Mouse (Mus musculus) urinary bladder, postnatal 36 days (tissue): Measurements from ENCODE around the gene Pomt2.

Source experiments
- DNase-seq, 2 experiments: peaks; one replicate each; pipeline ENCODE4 v3.0.0; 2022; ENCODE audit warnings: low spot score in 2 of 2, mixed read lengths in 1 of 2

Gene Pomt2

DNA sequence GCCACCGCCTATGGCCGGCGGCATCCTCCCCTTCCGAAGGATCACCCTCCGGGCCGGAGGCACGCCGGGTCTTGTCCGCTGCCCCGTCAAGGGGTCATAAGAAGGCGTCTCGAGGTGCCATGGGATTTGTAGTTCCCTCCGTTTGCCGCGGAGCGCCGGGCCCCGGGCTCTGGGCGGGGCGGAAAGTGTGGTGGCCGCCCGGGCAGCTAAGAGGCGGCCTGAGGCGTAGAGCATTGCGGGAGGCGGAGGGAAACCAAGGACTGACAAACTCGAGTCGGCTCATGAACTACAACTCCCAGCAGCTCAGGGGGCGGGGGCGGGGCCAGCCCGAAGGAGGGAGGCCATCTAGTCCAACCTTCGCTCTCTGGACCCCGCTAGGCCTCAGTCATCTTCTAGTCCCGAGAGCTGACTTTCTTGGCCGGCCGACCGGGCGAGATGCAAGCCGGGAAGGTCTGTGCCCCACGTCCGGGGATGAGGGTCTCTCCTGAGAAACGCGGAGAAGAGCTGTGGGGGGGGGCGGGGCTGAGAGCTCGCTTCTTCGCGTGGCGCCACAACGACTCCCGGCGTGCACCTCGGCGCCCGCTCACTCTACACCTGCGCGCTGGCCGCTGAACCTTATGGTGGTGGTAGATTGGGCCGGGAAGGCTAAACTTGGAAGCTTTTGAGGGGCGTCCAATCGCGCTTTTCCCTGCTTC, at the start of gene Pomt2:
Gene Pomt2 (minus strand): TSS at position 574 of the 695 bp plus-strand sequence.
- peak; percentile 87 to 95 for DNase-seq

DNA sequence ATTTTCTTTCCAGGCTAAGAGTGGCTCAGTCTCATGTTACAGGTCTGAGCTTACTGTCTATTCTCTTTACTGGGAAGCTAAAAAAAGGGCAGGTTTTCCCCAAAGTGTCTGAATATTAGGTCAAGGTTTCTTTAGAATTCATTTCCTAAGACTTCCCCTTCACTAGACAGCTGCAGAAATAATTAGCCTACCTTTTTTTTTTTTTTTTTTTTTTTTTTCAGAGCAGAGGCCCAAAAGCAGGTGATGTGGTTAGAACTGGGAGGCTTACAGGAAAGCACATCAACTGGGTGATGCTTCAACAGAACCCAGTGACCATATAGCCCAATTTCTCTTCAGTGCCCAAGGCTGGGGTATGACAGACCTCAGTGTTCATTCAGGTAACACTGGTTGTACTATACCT, 48.5 kb upstream of the Pomt2 start:
- no peak for DNase-seq

DNA sequence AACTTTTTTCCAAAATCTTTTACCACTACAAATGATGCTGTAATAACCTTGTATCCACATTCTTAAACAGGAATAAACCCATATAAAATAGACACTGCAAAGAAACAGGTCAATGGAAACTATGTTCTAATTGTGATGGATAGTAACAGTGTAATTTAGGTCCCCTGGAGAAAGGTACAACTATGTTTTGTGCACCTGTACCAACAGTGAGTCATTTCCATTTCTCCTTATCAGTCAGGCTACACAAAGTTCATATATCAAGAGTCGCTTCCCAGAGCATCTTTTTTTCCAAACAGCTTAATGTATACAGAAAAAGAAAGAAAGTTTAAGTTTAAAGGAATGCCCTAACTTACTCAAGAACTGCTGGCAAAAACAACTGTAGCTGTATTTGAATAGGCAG, 47.3 kb upstream of the Pomt2 start:
- no peak for DNase-seq

DNA sequence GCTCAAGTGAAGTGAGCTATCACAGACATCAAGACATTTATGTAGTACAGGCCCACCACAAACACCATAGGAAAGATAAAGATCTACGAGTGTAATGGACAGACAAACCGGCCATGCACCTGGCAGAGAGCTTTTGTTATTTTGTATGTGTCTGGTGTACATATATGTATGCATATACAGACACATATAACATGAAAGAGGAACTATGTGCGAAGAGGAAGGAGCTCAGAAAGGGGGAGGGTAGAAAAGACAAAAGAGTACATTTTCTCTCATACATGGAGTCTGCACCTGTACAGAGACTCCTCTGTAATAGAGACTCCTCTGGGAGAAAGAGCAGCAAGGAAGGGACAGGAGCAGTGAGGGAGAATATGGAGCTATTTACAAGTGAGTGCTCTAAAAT, 45.2 kb upstream of the Pomt2 start:
- no peak for DNase-seq

DNA sequence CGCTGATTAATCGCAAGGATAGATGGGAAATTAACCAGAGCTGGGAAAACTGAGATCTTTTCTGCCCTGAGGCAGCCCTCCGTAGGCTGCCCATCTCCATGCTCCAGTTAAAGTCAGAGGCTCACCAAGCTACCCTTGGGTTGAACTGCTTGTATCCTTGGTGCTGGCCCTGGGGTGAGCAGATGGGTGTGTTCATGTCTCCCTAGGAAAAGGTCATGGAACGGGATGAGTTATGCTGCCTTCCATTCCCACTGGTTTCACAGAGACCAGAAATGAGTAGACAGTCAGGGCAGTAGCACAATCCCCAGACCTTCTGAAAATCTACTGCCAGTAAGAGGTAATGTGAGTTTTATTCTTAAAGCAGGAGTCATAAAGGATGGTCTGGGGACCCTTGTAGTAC, 29.9 kb upstream of the Pomt2 start:
- DNase-seq = no peak

DNA sequence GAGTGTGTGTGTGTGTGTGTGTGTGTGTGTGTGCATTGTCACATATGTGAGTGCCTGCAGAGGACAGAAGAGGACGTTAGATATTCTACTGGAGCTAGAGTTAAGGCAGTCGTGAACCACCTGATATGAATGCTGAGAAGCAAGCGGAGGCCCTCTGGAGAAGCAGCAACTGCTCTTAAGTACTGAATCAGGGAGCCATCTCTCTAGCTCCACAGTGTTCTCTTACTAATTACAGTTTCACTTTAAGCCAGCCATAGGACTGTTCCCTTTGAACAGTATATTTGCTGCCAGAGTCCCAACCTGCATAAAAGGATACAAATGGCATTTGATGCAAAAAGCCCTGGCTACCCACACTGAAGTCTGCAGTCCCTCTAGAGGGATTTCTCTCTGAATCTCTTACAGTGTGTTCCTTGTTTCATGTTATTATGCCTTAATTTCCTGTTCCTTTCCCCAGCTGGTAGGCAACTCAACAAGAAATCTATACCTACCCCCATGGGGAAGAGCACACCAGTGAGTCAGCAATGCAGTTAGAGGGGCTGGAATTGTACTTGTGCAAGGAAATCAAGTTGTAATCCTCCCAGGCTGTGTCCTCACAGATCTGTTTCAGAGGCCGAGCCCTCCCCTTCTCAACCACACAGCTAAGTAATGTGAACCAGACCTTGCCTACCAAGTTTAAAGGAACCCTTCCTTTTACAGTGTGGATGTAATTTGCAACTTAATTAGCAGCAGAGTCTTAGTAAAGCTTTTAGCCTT, 27.6 kb upstream of the Pomt2 start:
- no peak for DNase-seq

DNA sequence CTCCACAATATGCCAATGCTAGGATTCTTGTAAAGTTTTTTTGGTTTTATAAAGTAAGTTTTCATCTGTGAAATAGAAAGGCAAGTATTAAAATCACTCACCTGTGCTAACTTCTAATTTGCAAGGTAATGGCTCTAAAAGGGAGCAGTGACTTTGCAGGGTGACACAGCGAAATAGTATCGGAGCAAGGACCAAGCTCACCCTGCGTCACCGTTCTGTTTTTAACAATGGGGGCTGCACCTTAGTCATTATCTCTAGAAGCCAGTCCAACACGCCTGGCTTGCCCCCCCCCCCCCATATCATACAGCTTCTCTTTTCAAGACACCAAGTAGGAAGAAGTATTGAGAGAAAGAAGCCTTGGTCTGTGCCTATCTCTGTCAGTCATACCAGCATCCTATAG, 13.0 kb upstream of the Pomt2 start:
- no peak for DNase-seq

DNA sequence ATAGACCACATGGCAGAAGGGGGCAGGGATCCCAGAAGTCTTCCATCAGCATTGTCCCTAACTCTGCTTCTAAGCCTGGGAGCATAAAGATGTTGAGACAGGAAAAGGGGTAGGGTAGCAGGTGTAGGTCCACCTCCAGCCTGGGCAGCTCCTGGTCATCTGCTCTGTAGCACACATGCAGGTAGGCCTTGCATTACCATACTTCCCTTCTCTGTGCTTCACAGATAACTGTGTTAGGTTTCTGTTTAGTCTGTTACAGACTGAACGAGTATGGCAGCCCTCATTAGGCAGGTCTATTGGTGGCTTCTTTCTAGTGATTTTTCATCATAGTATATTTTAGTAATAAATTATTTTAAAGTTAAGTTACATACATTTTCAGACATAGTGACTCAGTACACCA, 12.5 kb upstream of the Pomt2 start:
- no peak for DNase-seq

DNA sequence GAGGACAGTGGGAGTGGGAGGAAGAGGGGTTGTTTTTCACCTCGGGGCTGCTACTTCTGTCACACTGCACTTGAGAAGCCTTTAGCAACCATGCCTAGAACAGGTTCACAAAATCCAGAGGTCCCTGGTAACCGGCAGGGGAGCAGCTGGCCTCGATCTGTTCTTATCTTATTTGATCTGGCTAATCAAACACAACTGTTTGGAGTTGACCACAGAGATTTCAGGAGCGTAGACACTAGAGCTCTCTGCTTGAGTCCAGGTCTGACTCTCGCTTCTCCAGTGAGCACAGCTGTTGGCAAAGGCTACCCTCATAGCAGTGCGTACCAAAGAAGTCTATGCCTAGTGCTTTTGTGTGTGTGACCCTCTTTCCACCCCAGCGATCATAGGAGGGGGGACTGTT, 10.3 kb upstream of the Pomt2 start:
- no peak for DNase-seq

DNA sequence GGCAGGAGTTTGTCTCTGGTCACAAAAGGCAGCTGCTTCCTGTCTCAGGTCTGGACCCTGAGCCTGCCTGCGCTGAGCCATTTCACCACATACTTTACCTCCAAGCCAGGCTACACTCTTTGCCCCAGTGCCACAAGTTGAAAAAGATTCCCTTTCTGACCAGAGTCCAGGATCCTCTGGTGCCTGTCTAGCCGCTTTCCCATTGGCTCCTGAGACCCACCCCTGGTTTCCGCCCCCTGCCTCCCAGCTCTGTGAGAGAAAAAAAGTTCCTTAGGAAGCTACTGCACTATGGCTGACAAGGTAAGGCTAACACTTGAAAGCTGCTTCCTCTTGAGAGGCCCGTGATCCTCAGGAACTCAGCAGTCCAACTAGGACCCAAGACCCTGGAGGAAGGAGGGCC, 9.6 kb upstream of the Pomt2 start:
- peak in 1 of 2 experiments; percentile 22 for DNase-seq

DNA sequence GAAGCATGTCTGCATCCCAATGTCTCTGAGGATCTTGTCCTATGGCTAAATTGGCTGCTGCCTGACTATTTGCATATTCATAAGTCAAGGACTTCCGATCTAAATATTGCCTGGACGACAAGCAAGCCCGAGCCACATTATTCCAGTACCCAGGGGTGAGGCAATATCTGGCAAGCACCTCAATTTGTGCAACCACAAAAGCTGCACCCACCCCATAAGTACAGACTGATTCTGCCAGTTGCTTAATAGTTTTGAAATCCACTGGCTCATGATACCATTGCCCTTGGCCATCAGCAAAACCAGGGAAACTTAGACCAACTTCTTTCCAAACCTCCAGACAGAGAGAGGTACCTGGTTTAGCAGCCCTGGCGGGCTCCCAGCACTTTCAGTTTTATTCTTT, 6.7 kb upstream of the Pomt2 start:
- peak in 1 of 2 experiments; percentile 37 for DNase-seq

DNA sequence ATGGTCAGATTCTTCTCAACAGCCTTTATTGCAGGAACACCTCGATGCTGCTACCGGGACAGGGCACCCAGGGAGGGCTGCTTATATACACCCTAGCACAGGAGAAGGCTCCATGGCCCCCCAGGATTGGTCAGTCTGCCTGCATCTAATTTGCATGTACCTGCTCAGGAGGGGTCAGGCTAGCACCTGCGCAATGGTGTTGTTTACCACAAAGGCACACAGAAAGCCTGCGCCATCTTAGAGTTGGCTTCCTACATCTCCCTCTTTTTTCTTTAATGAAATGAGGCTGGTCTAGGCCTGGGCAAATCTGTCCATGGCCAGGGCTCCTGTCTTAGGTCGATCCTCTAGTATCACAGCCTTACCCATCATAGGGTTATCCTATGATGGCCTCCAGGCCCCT, 1.7 kb upstream of the Pomt2 start:
- no peak for DNase-seq

DNA sequence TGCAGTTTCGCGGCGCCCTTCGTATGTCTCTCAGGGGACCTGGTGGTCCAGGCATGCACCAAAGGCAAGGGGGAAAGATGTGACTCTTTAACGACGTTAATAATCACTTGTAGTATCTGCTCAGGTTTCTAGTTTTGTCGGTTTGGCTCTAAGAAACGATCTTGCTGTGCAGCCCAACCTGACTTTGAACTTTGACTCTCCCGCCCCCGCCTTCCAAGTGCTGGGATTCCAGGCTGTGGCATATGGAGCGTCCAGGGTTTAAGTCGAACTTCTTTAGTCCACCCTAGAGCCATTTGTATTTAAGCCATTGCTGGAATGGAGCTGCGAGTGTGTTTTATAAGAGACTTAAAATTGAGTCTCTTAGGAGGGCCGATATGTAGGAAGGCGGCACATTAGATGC, 368 bp upstream of the Pomt2 start:
- no peak for DNase-seq

DNA sequence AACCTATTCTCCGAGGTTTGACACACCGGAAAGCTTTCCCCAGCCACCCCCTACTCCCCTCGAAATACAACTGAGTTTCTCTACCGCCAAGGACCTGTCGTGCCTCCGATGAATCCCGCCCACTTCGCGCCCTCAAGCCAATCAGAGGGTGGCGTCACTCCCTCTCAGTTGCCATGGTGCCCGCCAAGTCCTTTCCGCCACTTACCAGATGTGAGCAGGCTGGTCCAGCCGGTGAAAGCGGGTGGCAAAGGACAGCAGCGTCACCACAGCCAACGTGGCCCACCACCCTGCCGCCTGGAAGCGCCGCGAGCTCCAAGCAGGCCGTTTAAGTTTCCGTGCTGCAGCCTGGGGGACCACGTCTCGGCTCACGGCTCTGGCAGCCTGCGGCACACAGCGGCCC, 802 bp downstream of the Pomt2 start, which contains the start of gene Gstz1:
Gene Gstz1 (plus strand): TSS at position 200 of the 400 bp plus-strand sequence.
- peak; percentile 75 to 87 for DNase-seq

DNA sequence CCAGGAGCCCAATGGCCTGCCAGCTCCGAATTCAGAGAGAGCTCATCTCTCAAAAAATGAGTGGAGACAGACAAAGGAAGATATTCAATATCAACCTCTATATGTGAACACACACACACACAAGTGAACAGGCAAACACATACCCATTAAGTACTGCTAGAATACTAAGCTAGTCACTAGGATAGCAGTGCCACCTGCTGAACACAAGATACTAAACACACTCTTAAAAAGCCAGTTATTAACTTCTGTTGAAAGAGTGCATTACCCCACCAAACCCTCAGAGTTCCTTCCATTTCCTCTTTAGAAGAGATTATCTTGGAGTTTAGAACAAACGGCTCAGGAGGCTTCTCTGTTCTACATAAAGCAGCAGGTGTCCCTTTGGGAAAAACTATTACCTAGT, 5.6 kb downstream of the Pomt2 start:
- DNase-seq = no peak

DNA sequence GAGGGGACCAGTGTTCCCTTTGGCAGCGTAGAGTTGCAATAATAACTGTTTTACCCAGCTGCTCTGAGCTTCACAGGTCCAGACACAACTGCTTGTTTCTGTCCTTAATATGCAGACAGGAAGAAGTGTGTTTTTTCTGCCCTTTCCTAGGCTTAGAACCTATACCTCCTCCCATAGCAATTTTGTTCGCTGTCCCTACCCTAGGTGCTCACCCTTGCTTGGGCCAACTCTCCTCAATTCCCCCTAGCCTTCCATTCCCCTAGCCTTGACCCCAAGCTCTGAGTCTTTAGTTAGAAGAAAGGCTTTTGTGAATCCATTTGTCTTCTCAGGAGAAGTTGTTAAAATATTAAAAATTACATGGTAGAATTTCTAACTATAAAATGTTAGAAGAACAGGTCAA, 9.0 kb downstream of the Pomt2 start:
- no peak for DNase-seq

DNA sequence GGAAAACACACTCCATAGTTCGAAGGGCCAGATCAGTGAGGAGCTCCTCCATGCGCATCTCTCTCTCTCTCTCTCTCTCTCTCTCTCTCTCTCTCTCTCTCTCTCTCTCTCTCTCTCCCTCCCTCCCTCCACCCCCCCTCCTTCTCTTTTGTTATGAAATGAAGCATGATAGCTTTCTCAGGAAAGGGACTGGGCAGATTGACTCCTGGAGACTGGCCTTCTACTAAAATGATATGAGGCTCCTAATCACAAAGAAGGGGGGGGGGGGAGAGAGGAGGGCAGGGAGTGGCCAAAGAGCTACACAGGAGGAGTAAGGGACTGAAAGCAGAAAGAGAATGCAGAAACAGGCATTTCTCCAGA, 9.4 kb downstream of the Pomt2 start:
- DNase-seq = no peak

DNA sequence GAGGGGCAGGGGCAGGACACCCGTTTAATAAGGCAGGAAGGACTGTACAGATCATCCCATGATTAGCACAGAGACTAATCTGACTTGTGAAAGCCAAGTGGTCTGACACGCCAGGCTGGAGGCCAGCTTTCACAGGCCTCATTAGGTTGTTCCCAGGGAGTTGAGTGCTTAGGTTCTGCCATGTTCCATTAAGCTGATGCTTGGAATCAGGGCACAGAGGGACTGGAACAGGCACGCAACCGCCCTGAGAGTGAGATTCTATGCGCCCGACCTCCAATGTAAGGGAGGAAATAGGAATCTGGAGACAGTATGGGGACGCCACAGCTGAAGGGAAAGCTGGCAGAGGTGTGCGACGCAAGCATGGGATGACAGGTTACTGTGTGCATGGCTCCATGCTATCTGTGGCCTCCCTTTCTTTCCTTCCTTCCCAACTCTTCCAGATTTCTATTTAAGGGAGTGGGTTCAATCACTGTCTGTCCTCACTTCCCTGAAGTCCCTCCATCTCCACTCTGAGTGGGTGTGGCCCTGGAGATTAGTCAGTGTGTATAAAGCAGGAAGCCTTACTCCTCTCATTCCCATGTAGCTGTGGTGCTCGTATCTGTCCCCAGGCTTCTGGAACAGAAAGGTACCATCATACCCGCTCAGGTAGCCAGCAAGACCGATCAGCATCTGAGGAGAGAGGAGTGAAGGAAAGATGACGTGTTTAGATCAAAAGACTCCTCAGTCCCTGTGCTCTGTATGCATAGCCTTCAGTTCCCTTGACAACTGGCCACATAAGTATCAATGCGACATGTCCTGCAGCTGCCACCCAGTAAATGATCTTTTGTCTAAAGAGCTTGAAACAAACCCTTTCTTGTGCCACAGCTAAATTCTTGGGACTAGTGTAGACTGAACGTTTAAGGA, 10.1 kb downstream of the Pomt2 start:
- no peak for DNase-seq

DNA sequence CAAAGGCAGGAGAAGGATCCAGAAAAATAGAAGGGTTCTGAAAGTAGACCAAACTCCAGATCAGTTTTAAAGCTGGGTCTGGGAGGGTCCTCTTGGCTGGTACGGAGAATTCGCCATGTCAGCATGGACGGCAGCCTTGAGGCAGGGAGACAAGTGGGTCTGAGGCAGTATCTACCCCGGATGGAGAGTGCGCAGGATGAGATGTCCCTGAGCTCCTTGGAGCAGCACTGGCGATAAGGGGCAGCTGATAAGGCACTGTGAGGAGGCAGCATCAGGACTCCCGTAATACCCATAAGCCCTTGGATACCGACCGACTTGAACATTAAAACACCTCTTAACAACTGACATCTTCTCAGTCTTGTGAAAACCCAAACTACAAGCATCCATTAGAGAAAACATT, 15.0 kb downstream of the Pomt2 start:
- DNase-seq = no peak

DNA sequence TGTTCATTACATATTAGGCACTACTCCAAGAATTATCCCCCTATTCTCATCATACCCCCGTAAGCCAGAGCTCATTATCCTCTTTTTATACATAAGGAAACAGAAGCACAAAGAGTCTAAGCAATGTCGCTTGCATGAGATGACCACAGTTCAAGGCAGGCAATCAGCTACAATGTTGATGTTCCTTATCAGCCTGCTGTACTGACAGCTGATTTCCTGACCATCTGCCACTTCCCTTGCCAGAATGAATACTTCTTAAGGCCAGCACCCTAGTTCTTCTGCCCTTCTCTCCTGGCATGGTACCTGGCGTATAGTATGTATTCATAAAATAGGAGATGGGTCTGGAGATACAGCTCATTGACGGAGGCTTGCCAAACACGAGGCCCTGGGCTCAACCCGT, 15.6 kb downstream of the Pomt2 start:
- DNase-seq = no peak

DNA sequence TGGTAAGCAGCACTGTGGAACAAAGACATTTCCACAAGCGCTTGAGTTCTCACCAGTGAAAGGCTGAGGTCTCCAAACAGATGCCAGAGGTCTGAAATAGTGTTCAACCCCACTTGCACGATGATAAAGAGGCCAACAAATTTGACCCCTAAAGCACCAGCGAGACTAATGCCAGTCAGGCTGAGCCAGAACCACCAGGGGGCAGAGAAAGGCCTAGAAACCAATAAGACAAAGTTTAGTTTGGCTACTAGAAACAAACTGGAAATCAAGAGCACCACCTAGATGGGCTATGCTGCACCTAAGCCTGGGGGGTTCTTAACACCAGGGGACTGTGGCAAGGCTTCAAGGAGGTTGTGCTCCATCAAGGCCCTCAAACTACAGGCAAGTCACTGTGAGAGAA, 16.1 kb downstream of the Pomt2 start:
- peak in 1 of 2 experiments; percentile 7 for DNase-seq

DNA sequence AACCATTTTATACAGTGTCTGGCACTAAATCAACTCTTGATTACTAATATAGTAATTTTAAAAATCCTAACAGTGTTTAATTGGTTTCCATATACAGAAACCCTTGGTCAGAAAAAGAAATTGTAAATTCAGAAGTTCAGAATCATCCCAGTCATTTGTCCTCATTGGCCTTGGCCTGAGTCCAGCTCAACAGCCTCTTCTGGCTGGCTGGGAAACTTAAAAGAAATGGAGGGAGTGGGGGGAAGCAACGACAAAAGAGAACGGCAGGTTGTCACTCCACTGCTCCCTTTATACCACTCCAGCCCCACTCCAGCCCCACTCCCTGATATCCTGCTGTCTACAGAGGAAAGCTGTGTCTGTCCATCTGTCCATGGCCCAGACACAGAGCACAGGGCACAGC, 16.6 kb downstream of the Pomt2 start:
- no peak for DNase-seq

DNA sequence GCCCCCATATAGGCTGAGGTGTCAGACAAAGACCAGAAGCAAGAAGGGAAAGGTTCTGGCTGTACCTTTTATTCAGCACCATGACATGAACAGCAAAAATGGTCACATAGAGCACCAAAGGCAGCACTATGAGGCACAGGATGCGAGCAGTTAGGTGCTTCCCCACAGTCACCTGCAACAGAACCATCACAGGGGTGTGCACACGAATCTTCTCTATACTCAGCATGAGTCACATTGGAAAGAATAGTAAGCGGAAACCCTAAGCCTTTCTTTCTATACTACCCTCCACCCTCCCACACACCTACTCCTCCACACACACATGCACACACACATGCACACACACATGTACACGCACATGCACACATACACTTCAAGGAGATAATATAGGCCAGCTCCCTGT, 17.5 kb downstream of the Pomt2 start:
- no peak for DNase-seq
